Mouse (Mus musculus) fat pad, adult 2 months (tissue): ENCODE data around the gene Cpsf7.
"Not testable (repeated sequence)": the region's sequence is repeated elsewhere in the genome, so short reads cannot be mapped to it uniquely, and the experiment has no call there.

Source experiments
- DNase-seq: peaks from one replicate; pipeline ENCODE4 v3.0.0-alpha.2; 2011; ENCODE audit warnings: low read depth, low spot score; ENCODE audit errors: extremely low read depth

The Cpsf7 gene

GRCm38 (mm10) chr19:10557837-10558375, 32.8 kb downstream of the Cpsf7 start:
- DNase-seq: not testable (repeated sequence)

GRCm38 (mm10) chr19:10560108-10560507, 35.0 kb downstream of the Cpsf7 start:
- DNase-seq: no peak

GRCm38 (mm10) chr19:10561558-10562314, 36.7 kb downstream of the Cpsf7 start:
- DNase-seq: peak; percentile 23

- DNase-seq: no peak
Observed at GRCm38 (mm10) chr19:10562351-10562750, 37.3 kb downstream of the Cpsf7 start.

GRCm38 (mm10) chr19:10564278-10564677, 39.2 kb downstream of the Cpsf7 start:
- DNase-seq: no peak

- DNase-seq: no peak
Observed at GRCm38 (mm10) chr19:10565217-10565616, 40.2 kb downstream of the Cpsf7 start.

GRCm38 (mm10) chr19:10569627-10570026, 44.6 kb downstream of the Cpsf7 start:
- DNase-seq: no peak

- DNase-seq: peak; percentile 61
Observed at GRCm38 (mm10) chr19:10576690-10577561, 51.9 kb downstream of the Cpsf7 start, which contains the start of the genes Cyb561a3 and Tmem138. Gene Cyb561a3, plus strand, starts transcription at chr19:10577172. Gene Tmem138, minus strand, starts transcription at chr19:10577362.

- no peak for DNase-seq
Observed at GRCm38 (mm10) chr19:10580102-10580501, 55.0 kb downstream of the Cpsf7 start.

- no peak for DNase-seq
Observed at GRCm38 (mm10) chr19:10580761-10581160, 55.7 kb downstream of the Cpsf7 start.

GRCm38 (mm10) chr19:10581984-10582383, 56.9 kb downstream of the Cpsf7 start:
- no peak for DNase-seq

GRCm38 (mm10) chr19:10583550-10584146, 58.6 kb downstream of the Cpsf7 start:
- no peak for DNase-seq

- DNase-seq: no peak
Observed at GRCm38 (mm10) chr19:10585112-10585511, 60.0 kb downstream of the Cpsf7 start.

GRCm38 (mm10) chr19:10587231-10587630, 62.2 kb downstream of the Cpsf7 start:
- DNase-seq: no peak

- DNase-seq: no peak
Observed at GRCm38 (mm10) chr19:10589127-10589857, 64.2 kb downstream of the Cpsf7 start.

- DNase-seq: no peak
Observed at GRCm38 (mm10) chr19:10590301-10590700, 65.2 kb downstream of the Cpsf7 start.

GRCm38 (mm10) chr19:10591659-10592377, 66.8 kb downstream of the Cpsf7 start:
- DNase-seq: no peak
